Mouse (Mus musculus) heart, embryonic 10.5 days (tissue): Measurements from ENCODE around the gene Ankrd7. TPM values are rescaled to one million over a fixed set of nuclear protein-coding genes. Genes with fewer than 3 reads are reported as not detected.
"Not testable (repeated sequence)": the region's sequence is repeated elsewhere in the genome, so short reads cannot be mapped to it uniquely, and the experiment has no call there.

Source experiments
- DNase-seq: peaks from one replicate; pipeline ENCODE4 v3.0.0-alpha.2; 2017; ENCODE audit warnings: low spot score
- H3K27ac ChIP-seq: fragments of 300-500 bp; sonication (generic); 2 replicates; pipeline ENCODE4 v1.5.1; 2016; ENCODE audit warnings: mild to moderate bottlenecking
- H3K27me3 ChIP-seq: fragments of 300-500 bp; sonication (generic); 2 replicates; pipeline ENCODE4 v1.6.1; 2016; ENCODE audit warnings: mild to moderate bottlenecking; ENCODE audit not compliant: poor library complexity, insufficient read depth, severe bottlenecking
- H3K36me3 ChIP-seq: fragments of 300-500 bp; sonication (generic); 2 replicates; pipeline ENCODE4 v1.6.1; 2016; ENCODE audit warnings: mild to moderate bottlenecking, moderate library complexity
- H3K4me1 ChIP-seq: fragments of 300-500 bp; sonication (generic); 2 replicates; pipeline ENCODE4 v1.6.1; 2016; ENCODE audit warnings: mild to moderate bottlenecking
- H3K4me3 ChIP-seq: fragments of 300-500 bp; sonication (generic); 2 replicates; pipeline ENCODE4 v1.5.1; 2016; ENCODE audit warnings: mild to moderate bottlenecking, moderate library complexity
- H3K9me3 ChIP-seq: fragments of 300-500 bp; sonication (generic); 2 replicates; pipeline ENCODE4 v1.6.1; 2016; ENCODE audit warnings: mild to moderate bottlenecking, moderate library complexity
- WGBS: fragments of 180-500 bp; shearing (Covaris S2); methylation state at CpG from one replicate; pipeline ENCODE4 v1.1.7; 2016; 5-methylcytosine and 5-hydroxymethylcytosine counted together
- polyA plus RNA-seq: library from polyadenylated mRNA; unstranded; fragments of >200 nt; fragmentation: Nextera tagmentation; extraction: Ambion mirVana; gene quantifications from 2 replicates; pipeline ENCODE4 v1.2.1, GENCODE M21; 2016

Ankrd7 gene
- polyA plus RNA-seq = 0.25 and 0.33 TPM in 2 replicates

DNA sequence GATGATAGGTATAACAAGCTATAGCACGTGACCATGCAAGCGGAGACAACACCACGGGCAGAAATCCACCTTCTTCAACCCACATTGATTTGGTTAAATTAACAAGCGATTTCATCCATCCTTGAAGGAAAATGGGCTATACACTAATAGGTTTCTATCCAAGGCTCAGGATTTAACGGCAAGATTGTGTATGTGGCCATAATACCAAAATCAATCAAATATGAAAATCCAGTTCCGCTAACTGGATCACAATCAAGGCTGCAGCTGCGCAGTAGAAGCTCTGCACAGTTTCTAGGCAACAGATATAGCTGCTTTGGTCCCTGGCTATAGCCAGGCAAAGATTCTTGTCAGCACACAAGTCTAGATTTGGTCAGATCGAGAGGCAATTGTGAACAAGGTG is at the start of gene Ankrd7:
Gene Ankrd7 (plus strand): TSS at position 301 of the 400 bp plus-strand sequence.
- no peak within 1 kb of the TSS for H3K4me3 ChIP-seq
- H3K27me3 ChIP-seq = no peaks in the 10 kb centered on the region
- no peak within 1 kb of the TSS for H3K27ac ChIP-seq
- no peaks in the 10 kb centered on the region for H3K36me3 ChIP-seq
- 0 out of 2 replicates have a peak, but pooled peaks cover 4% of the 10 kb centered on the region for H3K9me3 ChIP-seq
- WGBS = 91% methylated on average over 8 of the region's 8 CpGs
- DNase-seq = no peak
- no peaks in the 10 kb centered on the region for H3K4me1 ChIP-seq

DNA sequence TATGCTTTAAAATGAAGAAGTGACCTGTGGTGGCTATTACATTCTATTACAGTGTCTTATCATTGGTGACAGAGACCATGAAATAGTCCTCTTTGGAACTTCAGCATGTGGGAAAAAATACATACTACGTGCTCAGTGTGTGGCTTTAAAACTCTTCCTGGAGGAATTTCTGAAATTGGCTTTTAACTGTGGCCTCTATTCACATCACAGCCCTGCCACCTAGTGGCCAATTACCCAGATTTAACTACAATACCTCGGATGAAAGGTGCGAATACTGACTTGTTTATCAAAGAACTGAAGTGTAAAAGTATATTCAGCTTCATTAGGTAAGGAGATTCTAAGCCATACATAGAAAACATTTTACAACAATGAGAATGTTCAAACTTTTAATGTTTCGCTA is 46.8 kb upstream of the Ankrd7 start:
- 18% methylated on average over 4 of the region's 4 CpGs for WGBS
- H3K27ac ChIP-seq = no peak overlapping the region
- H3K36me3 ChIP-seq = no peaks in the 10 kb centered on the region
- H3K4me3 ChIP-seq = no peak overlapping the region
- H3K27me3 ChIP-seq = no peaks in the 10 kb centered on the region
- H3K9me3 ChIP-seq = no peaks in the 10 kb centered on the region
- DNase-seq = no peak
- no peaks in the 10 kb centered on the region for H3K4me1 ChIP-seq

DNA sequence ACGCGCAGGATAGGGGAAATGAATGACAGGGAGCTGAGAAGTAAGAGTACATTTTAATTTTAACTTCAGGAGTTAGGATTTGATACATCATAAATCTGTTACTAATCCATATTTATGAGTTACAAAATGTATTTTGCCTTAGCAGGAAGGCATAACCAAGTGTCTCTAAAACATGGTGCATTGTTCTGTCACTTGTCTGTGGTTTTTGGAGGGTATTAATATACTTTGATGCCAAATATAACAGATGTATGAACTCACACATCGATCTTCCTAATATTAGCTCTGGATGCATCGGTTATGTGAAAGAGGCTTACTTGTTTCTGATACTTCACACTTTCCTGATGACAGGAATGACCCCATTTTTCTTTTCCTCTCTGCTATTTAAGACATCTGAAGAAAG is 45.9 kb upstream of the Ankrd7 start:
- Histone ChIP-seq H3K4me3 (no peak overlapping the region), H3K36me3 (no peaks in the 10 kb centered on the region), H3K9me3 (no peaks in the 10 kb centered on the region), H3K27me3 (no peaks in the 10 kb centered on the region), H3K4me1 (no peaks in the 10 kb centered on the region), H3K27ac (no peak overlapping the region)
- no peak for DNase-seq
- 69% methylated on average over 4 of the region's 4 CpGs for WGBS

DNA sequence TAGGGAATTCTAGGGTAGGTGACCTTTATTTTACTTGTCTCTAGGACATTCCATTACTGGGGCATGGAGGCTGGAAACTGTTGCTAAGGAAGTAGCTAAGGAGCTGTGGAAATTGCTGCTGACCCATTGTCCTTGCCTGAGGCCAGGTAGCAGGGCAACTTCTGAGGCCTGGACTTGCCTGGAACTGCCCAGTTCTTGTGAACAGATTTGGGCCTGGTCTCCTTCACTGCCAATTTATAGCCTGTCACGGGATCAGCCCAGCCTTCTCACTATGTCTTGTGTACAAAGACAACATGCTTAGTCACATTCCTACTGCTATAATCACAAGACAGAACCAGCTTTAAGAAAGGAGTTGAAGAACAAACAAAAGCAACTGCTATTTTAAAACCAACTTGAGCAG is 43.3 kb upstream of the Ankrd7 start:
- WGBS = 70% methylated on average over 1 of the region's 1 CpGs
- Histone ChIP-seq H3K27ac (no peak overlapping the region), H3K9me3 (no peaks in the 10 kb centered on the region), H3K4me3 (no peak overlapping the region), H3K36me3 (no peaks in the 10 kb centered on the region), H3K27me3 (no peaks in the 10 kb centered on the region), H3K4me1 (no peaks in the 10 kb centered on the region)
- DNase-seq = no peak

DNA sequence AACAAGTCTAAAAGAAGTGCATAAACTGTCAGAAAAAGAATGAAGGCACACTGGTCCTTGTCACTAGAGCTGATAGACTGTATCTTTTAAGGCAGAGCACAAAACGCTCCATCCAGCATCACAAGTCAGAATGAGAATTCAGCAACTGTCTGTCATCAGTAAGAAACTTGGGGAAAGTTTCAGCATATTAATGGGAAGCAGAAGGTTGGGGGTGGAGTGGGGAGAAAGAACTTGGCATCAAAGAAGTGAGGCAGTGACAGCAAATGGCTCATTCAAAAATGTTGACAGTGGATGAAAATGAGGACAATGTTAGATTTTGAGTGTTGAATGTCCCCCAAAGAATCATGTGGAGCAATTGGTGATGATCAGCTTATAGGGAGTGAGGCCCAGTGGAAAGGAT is 33.2 kb upstream of the Ankrd7 start:
- no peak overlapping the region for H3K27ac ChIP-seq
- no peaks in the 10 kb centered on the region for H3K27me3 ChIP-seq
- DNase-seq = no peak
- H3K4me1 ChIP-seq = no peaks in the 10 kb centered on the region
- no peaks in the 10 kb centered on the region for H3K36me3 ChIP-seq
- 67% methylated on average over 1 of the region's 1 CpGs for WGBS
- H3K4me3 ChIP-seq = no peak overlapping the region
- H3K9me3 ChIP-seq = no peaks in the 10 kb centered on the region

DNA sequence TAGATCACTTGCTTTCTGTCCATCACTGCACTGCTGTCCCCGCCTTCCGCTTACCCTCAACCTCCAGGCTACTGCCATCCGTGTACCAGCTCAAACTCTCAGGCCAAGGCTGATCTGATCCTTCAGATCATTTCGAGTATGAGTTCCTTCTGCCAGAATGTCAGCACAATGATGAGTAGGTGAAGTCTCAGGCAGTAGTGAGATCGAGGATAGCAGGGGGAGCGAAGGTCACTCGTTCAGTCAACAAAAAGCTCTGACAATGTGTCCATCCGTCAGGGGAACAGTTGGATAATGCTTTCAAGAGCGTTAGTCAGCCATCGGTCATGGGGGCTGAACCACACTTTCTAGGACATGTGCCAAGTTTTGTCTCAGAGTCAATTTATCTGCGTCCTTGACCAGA is 21.6 kb upstream of the Ankrd7 start:
- H3K36me3 ChIP-seq, H3K27ac ChIP-seq, H3K4me3 ChIP-seq, DNase-seq, H3K9me3 ChIP-seq, H3K4me1 ChIP-seq, H3K27me3 ChIP-seq: not testable (repeated sequence)
- 76% methylated on average over 6 of the region's 11 CpGs for WGBS

DNA sequence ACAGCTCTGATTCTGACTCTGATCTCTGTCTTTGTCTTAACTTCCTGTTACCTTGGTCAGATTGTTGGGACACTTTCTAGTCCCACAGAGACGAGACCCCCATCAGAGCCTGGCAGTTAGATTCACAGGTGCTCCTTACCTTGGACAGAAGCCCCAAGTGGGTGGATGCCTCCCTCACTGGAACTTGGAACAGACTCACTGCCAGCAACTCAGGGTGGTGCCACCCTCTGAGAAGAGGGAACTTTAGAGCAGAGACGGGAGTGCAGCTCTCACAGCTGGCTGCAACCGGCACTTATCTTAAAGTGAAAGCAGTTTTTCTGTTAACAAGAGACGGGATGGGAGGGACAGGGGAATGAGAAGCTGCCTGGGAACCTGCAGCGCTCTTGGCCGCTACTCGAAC is 20.5 kb upstream of the Ankrd7 start:
- not testable (repeated sequence) for H3K27ac ChIP-seq, H3K36me3 ChIP-seq, H3K9me3 ChIP-seq, H3K4me1 ChIP-seq, DNase-seq, H3K4me3 ChIP-seq, H3K27me3 ChIP-seq
- 31% methylated on average over 5 of the region's 7 CpGs for WGBS

DNA sequence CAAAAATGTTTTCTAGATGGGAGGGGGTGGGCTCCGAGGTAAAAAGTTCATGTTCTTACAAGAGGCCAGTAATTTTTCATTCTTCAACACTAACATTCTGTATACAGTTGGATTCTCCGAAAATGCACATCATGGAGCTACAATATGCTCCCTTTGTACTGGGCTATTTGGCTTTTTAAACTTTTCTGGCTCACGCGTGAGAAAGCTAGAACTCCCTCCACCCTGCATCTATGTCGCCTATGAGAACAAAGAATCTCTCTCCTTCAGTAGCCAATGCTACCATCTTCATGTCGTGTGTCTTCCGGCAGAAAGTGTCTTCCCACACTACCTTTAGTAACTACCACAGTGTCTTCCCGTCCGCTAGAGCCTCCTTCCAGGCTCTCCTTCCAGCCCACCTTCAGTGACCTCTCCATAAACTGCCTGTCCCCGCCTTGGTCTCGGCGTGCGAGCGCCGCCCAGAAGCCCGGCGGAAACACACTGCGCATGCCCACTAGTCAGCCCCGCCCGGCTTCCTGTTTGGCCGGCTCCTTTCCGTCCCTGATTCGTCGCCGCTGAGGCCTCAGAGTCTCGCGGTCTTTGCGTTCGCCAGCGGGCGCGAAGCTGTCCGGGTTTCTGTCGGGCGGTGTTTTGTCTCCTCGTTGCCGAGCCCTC is 17.9 kb upstream of the Ankrd7 start, which contains the start of gene Lsm8:
Gene Lsm8 (plus strand): TSS at position 529 of the 651 bp plus-strand sequence.
- peak within 1 kb of the TSS; percentile 99 for H3K27ac ChIP-seq
- whole genome bisulfite sequencing = under 1% methylated on average over 37 of the region's 37 CpGs
- peak; percentile 98 for DNase-seq
- peaks cover 17% of the 10 kb centered on the region for H3K36me3 ChIP-seq
- H3K27me3 ChIP-seq = no peaks in the 10 kb centered on the region
- peak within 1 kb of the TSS; percentile 96 for H3K4me3 ChIP-seq
- H3K4me1 ChIP-seq = peaks cover 6% of the 10 kb centered on the region; the same call in 1 of the 2 replicates
- no peaks in the 10 kb centered on the region for H3K9me3 ChIP-seq

DNA sequence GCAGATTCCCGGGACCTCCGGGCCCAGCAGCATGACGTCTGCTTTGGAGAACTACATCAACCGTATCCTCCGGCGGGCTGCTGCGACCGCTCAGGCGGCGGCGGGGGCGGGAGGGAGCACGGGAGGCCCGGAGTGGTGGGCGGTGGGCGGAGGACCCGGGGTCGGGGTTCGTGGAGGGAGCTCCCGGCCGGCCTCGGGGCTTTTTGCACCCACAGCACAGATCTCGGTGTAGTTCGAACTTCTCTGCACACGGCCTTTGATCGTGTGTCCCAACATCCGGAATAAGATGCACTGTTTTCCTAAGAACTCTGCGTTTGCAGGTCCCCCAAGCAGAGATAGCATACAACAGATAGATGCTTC is 17.4 kb upstream of the Ankrd7 start:
- no peak for DNase-seq
- peaks cover 6% of the 10 kb centered on the region; the same call in 1 of the 2 replicates for H3K4me1 ChIP-seq
- H3K4me3 ChIP-seq = peak overlapping the region; percentile 96
- H3K27me3 ChIP-seq = no peaks in the 10 kb centered on the region
- no peaks in the 10 kb centered on the region for H3K9me3 ChIP-seq
- H3K36me3 ChIP-seq = peaks cover 22% of the 10 kb centered on the region
- WGBS = 1% methylated on average over 28 of the region's 28 CpGs
- H3K27ac ChIP-seq = peak overlapping the region; percentile 99

DNA sequence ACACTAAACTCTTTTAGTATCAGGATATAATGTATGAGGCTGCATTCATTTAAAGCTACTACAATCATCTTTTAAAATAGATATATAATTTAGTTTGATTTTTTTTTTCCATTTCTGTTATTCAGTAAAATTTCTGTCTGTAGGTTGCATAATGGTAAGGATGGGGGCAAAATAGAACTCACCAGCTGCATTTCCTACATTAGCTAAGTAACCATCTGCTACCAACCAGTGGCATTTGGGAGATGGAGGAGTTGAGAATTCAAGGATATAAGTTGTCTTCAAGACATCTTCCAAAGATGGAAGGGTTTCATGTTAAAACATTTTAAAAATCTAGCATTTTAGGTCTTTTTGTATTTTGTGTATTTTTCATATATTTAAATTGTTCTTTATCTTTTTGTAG is 10.8 kb upstream of the Ankrd7 start:
- Histone ChIP-seq H3K27ac (no peak overlapping the region), H3K9me3 (no peaks in the 10 kb centered on the region), H3K4me3 (no peak overlapping the region), H3K4me1 (no peaks in the 10 kb centered on the region), H3K27me3 (no peaks in the 10 kb centered on the region), H3K36me3 (peaks cover 61% of the 10 kb centered on the region)
- no peak for DNase-seq

DNA sequence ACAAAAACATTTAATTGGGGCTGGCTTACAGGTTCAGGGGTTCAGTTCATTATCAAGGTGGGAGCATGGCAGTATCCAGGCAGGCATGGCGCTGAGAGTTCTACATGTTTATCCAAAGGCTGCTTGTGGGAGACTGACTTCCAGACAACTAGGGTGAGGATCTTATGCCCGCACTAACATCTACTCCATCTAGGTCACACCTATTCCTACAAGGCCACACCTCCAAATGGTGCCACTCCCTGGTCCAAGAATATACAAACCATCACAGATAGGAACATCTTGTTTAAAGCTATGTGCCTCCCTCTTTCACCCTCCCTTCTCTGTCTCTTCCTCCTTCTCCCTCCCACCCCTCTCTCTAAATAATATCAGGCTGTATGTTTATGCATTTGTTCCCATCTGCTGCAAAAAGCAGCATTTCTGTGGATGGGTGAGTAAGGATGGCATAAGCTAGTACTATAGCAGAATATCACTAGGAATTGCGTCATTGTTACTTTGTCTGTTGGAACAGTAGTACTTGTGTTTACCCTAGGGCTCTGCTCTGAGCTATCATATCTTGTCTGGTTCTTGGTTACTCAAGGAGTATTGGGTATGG is 9.5 kb upstream of the Ankrd7 start:
- 95% methylated on average over 3 of the region's 3 CpGs for WGBS
- Histone ChIP-seq H3K9me3 (0 out of 2 replicates have a peak, but pooled peaks cover 2% of the 10 kb centered on the region), H3K4me1 (no peaks in the 10 kb centered on the region), H3K27ac (no peak overlapping the region), H3K36me3 (peaks cover 60% of the 10 kb centered on the region), H3K4me3 (no peak overlapping the region), H3K27me3 (no peaks in the 10 kb centered on the region)
- DNase-seq = no peak

DNA sequence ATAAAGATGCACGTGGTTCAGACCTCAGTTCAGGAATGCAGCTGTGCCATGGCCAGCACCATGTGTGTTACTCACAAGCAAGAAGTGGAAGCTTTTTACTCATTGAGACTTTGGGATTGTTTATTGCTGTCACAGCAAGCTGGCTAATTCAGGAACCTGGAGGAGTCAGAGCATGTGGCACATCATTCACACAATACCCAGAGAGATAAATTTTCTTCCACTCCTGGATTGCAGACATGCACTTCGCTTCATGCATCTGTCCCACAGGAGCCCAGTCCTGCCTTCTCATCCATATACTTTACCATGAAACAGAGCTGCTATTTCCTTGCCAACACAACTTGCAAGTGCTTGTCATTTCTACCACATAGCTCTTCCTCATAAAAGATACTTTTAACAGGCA is 22.9 kb downstream of the Ankrd7 start:
- Histone ChIP-seq H3K4me3 (no peak overlapping the region), H3K27ac (no peak overlapping the region), H3K27me3 (no peaks in the 10 kb centered on the region), H3K36me3 (no peaks in the 10 kb centered on the region), H3K4me1 (no peaks in the 10 kb centered on the region), H3K9me3 (no peaks in the 10 kb centered on the region)
- DNase-seq = no peak
- WGBS = 73% methylated on average over 2 of the region's 2 CpGs

DNA sequence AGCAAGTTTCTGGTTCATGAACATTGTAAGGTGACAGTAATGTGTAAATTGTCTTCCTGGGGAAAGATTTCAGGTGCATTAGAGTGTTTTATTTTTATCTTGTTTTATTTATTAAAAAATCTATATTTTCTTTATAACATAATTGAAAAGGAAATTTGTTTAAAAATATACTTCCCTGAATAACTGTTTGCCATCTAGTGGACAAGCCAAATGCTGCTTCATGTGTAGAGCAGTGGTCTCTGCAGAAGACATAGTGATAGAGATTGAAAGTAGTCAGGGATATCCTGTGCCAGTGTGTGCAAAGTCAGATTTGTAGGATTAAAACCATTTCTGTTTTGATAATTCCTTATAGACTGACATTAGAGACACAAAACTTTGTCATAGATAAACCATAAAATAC is 28.0 kb downstream of the Ankrd7 start:
- no peak for DNase-seq
- Histone ChIP-seq H3K36me3 (no peaks in the 10 kb centered on the region), H3K27me3 (no peaks in the 10 kb centered on the region), H3K27ac (no peak overlapping the region), H3K4me3 (no peak overlapping the region), H3K4me1 (no peaks in the 10 kb centered on the region), H3K9me3 (no peaks in the 10 kb centered on the region)

DNA sequence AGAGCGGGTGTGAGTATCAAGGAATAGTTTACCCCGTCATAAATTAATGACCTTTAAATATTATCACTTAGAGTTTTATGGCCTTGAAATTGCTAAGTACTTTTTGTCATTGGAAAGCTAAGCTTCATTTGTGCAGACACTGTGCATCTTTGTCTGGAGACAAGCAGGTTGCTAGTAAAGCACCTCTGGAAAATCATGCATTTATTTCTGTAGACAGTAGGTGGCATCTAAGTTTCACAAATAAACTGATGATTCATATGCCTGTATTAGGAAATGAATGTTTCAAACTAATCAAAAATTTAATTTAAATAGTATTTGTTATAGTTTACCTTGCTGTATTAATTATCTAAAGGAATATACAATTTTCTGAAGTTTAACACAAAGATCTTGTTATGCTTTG is 41.1 kb downstream of the Ankrd7 start:
- Histone ChIP-seq H3K4me1 (no peaks in the 10 kb centered on the region), H3K27ac (no peak overlapping the region), H3K9me3 (no peaks in the 10 kb centered on the region), H3K4me3 (no peak overlapping the region), H3K27me3 (no peaks in the 10 kb centered on the region), H3K36me3 (no peaks in the 10 kb centered on the region)
- WGBS = 82% methylated on average over 2 of the region's 2 CpGs
- no peak for DNase-seq
